Mouse (Mus musculus) ES-CJ7 (cell line): ENCODE measurements around the gene Plcb4.

Experiments
- DNase-seq: peaks from one replicate; pipeline ENCODE4 v3.0.0; 2011; ENCODE audit warnings: low read depth, low spot score

Gene Plcb4

DNA sequence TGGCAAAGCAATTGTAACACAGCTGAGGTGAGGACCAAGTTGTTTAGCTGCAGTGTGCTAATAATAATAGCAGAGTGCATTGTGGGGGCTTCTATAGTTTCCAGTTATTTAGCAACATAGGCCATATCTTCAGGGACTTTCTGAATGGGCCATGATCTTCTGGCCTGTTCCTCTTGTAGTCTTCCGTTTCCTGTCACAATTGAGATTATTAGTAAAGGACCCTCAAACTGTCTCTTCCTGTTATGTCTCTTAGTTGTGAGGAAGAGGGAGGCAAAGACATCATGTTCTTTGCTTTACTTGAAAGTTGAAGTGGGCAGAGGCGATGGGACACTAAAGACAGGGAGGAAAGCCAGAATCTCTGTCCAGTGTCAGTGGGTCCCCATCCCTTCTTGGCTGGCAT is 195.2 kb downstream of the Plcb4 start:
- DNase-seq: no peak

DNA sequence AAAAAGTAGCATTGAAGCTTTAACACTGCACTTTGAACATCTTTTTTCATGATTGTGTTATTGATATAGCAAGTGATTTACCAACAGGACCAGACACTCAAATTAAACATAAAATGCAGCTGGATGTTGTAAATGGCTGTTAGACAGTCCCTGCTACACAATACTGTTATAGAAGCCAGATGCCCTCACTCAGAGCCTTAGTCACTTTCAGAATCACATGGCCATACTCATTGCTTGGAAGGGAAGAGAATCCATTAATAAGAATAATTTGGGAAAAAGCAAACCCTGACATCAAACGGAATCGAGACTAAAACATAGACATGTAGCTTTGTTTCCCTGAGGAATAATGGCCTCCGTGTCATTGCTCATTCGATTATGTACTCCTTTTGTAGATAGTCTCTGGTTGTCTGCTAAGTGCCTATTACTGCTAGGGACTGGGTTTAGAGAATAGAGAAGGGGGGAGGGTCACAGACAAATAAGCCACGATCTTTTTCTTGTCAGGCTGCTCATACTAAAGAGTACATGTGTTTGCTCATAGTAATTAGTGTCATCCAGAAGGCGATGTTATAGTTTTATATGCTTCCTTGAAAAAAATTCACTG is 197.2 kb downstream of the Plcb4 start:
- DNase-seq: no peak

DNA sequence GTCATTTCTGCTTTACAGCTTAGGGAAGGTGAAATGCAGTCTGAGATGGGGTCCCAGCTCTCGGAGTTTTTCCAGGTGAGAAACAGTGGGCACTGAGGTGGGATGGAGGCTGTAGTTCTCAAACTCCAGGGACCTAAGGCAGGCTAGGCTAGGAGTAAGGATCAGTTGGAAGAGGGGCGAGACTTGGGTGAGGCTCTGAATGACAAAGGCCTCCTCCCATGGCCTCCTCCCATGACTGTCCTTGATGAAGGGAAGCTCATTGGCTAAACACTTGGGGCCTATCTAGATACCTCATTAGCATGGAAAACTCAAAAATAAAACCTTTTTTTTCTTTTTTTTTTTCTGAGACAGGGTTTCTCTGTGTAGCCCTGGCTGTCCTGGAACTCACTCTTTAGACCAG is 198.0 kb downstream of the Plcb4 start:
- peak; percentile 80 for DNase-seq

DNA sequence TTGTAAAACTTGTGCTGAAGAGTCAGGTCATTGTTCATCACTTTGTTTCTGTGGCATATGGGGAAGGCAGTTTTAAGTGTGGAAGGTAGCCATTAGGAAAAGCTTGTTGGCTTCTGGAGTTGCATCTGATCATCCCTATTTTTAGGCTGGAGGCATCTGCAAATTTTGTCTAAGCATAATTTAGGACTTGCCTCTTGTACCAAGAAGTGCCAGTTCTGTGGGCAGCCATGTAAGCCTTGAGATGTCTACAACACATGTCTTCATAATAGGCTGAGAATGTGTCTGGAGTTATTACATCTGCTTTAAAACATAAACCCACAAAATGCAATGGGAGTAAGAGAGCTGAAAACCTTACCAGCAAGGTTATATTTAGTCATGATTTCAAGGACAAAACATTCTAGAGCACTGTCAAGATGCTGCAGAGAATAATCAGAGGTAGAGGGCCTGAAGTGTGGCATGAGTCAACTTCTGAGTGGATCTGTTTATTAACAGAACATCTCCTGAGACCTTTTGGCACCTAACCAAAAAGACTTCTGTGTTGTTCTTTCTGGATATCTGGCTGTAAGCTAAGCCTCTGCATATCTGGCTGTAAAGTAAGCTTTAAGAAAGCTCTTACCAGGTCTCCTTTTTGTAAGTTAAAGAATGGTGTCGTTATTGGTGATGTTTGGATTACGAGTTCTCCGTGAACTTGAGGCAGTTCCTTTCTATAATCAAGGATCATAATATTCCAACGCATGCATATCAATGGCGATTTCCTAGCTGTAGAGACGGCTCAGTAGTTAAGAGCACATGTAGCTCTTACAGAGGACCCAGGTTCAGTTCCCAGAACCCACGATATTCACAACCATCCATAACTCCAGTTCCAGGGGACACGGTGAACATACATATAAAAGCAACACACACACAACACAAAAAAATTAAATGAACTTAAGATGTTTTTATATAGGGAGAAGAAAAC is 203.0 kb downstream of the Plcb4 start:
- DNase-seq: no peak

DNA sequence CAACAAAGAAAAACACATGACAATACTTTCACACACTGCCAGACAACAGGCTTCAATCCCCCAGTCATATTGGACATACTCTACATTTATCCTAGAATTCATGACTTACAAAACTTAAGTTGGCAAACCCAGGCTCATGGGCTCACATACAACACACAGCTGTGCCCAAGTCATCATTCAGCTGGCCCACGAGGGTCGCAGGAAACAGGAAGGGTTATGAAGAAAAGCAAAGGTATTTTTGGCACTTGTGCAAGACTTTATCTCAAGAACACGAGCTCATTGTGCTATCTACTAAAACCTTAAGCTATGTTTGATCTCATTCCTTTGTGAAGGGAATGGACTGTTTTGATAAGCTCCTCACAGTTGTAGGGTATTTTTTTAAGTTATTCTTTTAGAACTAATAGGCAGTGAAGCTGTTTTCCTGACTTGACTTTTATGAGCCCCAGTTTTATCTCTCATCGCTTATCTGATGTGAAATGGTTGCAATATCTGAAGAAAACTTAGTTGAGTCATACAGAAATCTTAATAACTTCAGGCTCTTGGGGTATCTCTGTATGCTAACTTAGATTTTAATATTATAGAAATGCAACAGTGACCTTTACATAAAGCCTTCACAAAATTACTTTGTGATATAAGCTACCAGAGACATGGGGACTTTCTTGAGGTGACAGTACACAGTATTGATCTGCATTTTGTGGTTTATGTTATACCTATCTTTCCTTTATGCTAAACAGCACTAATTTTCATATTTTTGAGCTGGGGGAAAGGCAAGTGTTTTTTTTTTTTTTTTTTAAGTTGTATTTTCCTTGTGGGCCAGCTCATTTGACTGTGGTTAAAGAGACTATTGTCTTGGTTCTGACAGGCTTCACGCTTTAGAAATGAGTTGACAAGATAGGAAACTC is 203.9 kb downstream of the Plcb4 start:
- no peak for DNase-seq

DNA sequence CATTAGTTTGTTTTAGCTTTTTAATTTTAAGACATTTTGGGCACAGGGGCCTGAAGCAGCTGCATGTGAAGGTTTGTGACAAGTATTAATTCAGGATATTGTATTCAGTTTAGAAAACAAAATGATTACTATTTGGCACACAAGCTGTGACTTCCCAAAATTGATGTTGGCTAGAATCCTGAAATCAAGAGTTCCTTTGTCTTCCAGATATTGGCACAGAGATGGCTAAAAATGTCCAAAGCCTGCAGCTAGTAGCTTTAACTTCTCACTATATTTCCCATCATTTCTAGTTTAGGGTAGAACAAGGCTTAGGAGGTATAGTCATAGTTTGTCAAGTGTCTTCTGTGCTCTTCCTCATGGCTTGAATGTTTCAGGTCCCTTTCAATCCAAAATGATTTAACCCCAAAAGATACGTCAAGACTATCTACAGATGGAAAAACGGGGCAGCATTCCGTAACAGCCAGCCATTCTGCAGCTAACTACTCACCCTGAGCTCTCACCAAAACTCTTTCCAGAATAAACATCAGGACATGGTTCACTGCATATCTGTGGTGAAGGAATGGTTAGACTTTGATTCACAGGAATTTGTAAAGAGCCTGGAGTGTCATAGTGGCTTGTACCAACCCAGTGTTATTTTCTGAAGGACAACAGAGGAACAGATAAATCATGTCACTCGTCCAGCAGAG is 204.7 kb downstream of the Plcb4 start:
- no peak for DNase-seq

DNA sequence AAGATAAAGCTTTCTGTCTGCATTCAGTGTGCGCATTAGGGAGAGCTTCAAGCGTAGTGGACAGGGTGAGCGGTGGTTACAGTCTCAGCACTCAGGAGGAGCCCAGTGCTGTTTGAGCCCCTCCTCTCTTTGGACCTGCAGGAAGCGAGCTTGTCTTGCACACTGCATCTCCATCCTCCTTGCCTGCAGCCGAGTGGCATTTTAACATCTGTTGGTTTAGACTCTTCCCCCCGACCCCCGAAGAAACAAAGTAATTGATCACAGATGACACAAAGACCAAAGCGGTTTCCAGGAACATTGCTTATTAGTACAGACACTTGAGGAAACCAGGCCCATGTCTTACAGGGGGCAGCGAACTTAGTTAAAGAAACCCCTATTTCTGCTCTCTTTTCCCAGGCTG is 207.6 kb downstream of the Plcb4 start:
- DNase-seq: no peak

DNA sequence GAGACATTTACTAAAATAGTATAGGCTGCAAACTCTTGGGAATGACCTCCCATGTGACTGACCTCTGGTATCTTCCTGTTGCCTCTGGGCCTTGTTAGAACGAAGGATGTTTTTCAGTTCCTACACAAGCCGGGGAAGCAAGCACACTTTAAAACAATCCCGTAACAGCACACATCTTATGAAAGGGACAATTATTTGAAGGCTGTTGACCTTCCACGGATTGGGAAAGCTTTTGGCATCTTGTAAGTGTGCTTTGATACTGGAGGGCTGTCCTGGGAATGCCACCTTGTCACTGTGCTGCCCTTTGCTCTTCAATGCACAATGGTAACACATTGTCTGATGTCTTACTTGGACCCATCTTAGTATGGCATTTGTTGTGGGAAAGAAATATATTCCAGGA is 208.0 kb downstream of the Plcb4 start:
- no peak for DNase-seq

DNA sequence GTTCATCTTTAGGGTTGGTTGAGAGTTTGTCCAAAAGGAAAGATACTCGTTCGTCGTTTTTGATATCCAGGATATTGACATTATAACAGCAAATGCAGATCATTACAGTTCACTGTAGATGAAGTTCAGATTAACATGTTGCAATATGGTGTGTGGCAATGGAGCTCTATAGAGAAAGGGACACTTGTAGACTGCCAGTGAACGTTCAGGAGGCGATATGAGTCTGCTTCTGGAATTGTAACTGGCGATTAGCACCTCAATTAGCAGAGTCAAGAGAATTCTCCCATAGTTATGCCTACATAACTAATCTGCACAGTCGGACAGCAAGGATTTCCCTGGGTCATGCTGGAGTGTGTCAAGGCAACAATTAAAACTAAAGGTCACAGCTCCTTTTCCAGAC is 210.8 kb downstream of the Plcb4 start:
- no peak for DNase-seq

DNA sequence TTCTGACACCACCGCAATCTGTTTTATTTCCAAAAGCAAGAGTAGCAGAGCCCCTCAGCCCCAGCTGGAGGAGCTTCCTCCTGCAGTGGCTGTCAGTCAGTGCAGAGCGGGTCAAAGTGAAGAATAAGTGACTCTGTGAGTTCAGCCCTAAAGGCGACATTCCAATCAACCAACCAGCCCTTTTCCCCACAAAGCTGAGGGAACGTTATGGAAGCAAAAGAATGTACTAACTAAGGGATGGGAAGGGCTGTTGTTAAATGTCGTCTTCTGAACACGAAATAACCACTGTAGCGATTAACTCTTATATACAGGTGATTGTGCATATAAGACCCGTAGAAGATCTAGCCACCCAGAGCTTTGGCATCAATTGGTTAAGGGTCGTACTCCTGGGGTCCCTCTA is 214.3 kb downstream of the Plcb4 start:
- DNase-seq: no peak

DNA sequence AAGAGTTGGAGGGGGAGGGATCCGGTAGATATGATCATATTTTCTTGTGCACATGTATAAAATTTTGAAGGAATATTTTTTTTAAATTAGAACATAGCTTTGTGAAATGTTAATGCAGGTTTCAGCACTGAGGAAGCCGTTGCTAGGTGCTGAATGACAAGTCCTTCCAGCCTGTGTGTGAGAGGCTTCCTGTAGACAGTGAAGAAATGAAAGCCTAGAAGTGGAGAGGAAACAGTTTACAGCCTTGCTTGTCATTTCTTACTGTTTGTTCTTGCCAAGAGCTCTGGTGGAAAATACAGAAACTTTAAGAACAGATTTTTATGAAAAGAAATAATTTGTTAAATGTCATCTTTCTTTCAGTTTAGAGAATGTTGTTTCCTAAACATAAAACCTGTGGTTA is 214.9 kb downstream of the Plcb4 start:
- DNase-seq: no peak

DNA sequence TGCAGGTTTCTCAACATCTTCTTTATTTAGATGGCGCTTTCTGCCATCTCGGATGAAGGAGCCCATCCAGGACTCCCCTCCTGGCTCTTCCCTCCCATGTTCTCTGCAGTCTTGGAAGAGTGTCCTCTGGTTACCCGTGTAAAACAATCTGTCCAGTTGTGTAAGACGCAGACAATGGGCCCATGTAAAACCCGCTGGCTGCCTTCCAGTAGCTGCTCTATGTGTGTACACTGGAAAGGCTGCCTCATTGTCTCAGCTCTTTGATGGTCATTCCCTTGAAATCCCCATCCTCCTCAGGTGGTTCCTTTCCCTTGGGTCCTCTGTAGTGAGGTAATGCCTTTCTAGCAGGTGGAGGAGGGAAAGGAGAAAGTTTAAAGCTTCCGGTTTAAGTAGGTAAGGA is 216.7 kb downstream of the Plcb4 start:
- DNase-seq: no peak

DNA sequence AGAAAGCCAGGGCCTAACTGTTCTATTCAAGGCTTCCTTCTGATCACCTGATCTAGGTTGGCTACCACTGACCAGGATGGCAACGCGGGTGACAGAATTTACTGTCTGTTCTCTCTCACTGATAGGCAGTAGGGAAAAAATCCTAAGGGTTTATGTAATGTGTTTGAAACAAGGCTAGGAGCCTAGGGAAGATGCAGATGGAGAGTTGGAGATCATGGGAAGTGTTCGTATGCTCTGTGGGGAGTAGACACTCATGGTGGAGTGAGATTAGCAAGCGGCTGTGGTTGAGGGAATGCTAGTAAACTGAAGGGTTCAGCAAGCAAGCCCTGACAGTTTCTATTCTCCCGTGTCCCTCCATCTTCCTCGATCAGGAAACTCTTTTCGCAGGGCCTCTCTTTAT is 220.5 kb downstream of the Plcb4 start:
- no peak for DNase-seq

DNA sequence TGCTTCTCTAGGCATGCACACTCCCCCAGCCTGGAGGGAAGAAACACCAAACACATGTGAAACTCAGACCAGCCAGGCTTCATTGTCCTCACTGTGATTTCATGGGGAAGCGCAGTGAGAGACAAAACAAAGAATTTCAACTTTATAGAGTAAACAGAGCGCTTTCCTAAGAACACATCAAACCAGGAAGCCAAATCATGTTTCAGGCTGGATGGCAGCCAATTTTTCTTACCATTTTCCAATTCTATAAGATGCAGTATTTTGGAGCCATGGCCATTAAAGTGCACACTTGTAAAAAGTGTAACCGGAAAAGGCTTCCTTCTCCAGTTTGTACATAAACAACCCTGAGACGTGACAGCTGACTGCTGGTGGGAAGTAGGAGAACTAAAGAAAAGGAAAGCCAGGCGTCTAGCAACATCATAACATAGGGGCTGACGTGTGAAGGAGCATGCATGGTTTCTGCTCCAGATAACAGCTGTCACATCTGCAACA is 221.5 kb downstream of the Plcb4 start:
- no peak for DNase-seq

DNA sequence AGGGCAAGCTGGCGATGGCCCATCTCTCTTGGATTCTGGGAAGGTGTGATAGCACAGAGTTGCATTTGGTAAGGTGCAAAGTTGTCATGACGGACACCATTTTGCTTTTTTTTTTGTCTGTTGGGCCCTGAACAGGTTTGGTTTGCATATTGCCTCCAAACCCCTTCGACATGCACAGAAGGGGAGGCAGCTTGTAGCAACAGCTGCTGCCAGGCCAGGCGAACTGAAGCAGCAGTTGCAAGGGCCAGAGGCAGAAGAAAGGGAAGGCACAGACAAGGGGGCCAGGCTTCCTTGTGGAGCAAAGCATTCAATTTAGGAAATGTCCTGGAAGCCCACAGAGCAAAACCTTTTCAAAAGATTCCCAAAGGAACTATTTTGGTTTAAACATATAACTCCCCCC is 224.5 kb downstream of the Plcb4 start:
- DNase-seq: no peak

DNA sequence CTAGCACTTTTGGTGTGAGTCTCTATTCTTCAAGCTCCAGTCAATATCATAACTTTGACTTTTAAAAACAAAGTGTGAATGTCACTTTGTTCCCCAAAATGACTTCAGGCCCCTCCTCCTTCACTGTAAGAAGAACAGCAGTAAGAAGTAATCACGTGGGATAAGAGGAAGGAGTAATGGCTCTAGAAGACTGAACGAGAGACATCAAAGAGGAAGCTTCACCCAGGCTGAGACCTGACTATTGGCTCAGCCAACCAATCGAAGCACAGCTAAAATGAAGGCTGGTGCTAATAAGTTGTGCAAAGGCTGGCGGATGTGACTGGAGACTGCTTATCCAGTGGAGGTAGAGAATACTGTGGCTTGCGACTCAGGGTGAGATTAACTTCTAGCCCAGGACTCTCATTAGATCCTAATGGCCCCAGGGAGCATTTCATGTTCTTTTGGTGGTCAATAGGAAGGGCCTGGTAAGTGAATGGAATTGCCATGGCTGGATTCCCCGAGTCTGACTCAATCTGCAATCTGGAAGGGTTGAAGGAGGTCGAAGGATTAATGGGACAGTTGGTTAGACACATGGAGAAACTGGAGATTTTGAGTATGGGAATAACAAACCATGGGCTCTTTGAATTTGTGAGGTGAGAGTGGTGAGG is 225.8 kb downstream of the Plcb4 start:
- DNase-seq: no peak

DNA sequence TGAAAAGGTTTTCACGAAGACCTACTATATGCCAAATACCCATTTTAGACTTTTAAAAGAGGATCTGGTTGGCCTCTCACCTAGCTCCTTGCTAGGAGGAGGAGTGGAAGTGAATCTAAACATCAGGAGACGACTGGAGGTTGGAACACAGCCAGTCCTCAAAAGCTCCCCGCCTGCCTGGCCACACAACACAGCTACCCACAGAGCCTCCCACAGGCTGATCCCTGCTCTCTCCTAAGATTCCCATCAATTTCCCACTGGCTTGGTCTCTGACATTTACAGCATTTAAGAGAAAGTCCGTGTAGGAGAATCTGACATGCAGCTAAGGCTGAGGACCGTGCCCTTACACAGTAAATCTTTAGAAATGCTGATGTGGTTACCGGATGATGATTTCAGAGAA is 226.8 kb downstream of the Plcb4 start:
- DNase-seq: no peak

DNA sequence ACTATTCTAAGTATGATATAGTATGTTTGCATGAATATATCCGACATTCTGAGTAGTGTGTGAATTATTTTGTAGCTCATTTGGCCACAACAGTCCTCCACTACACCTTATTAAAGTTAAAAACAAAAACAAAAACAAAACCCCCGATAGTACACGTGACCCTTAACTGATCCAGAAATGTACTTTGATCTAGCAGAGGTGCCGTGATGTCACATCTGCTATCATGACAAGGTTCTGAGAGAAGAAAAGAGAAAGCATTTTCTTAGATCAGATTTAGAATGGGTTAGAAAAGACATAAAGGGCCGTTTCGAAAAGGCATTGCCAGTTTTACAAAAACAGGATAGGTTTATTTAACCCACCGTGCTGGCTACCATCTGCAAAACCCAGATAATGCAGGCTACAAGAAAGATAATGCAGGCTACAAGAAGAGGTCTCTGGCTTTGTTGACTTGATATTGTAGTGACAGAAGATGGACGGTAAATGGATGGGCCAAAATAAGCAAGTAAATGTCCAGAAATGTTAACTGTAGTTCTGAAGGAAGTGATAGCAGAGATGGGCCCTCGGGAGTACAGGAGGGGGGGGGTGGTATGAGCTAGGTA is 227.4 kb downstream of the Plcb4 start:
- DNase-seq: no peak

DNA sequence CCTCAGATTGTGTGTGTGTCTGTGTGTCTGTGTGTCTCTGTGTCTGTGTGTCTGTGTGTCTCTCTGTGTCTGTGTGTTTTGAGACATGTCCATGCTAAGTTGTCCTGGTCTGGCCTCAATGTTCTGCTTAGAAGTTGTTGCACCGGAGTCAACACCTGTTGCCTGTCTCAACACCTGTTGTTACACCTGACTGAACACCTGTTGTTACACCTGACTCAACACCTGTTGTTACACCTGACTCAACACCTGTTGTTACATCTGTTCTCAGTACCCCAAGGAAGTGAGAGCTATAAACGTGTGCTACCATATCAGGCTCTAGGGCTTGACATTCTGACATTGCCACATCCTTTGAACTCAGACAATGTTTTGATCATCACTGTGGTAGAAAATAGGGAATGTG is 229.0 kb downstream of the Plcb4 start:
- no peak for DNase-seq

DNA sequence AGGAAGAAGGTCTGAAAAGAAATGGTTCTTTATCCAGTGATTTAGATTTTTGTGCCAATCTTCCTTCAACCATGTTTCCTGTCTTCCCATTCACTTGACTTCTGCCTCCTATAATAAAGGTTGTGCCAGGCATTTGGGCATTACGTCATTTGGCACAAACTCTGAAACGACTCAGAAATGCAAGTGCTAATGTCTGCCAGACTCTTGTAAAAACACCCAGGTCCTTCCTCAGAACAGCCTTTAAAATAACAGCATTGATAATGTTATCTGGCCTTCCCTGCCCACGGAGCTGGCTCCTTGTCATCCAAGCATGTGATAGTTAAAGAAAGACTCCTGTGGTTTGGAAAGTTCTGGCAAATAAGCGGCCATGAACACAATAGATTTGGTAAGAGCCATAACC is 229.4 kb downstream of the Plcb4 start:
- DNase-seq: no peak

DNA sequence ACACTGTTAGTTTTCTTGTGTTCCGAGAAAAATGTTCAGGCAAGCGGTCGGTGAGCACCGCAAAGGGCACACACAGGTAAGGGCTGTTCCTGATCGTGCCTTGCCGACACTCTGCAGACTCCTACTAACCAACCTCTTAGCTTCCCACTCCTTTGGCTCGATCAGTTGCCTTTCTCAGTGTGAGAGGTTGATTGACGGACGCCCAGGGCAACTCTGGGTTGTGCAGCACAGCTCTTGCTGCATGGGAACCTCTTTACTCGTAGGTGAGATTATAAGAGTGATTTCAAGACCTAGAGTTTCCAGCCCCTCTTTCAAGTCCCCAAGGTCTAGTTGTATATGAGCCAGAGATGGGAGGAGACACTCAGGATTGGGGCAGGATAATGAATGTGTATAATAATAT is 230.0 kb downstream of the Plcb4 start:
- no peak for DNase-seq
